In genomic region chr7:82275529-82276204, GRCm38 (mm10) we compare ENCODE assay signal across 12 mouse cellular contexts. TPM values are rescaled to one million over a fixed set of nuclear protein-coding genes. Genes with fewer than 3 reads are reported as not detected.
DNase-seq lines count a peak whose midpoint lies in the region; ATAC-seq and TF ChIP-seq lines count a peak whose summit lies in the region.
"Had no signal": no experiment of that assay in that cellular context is flagged by ENCODE, and none has a peak within 500 bp of the region (broad histone marks: within the 10 kb centered on the region; RNA-seq: fewer than 3 reads in every experiment).

No protein-coding gene starts in this region.

- H3K36me3 ChIP-seq in hindbrain, embryonic 12.5 days, result no peaks in the 10 kb centered on the region
- H3K36me3 ChIP-seq in hindbrain, embryonic 10.5 days, result no peaks in the 10 kb centered on the region
- H3K36me3 ChIP-seq in lung, postnatal 0 days (ENCODE audit: insufficient read depth, low read length), result no peaks in the 10 kb centered on the region
- H3K36me3 ChIP-seq in myocyte (ENCODE audit: control insufficient read depth, insufficient read depth), result no peaks in the 10 kb centered on the region
- H3K36me3 ChIP-seq: neural tube, embryonic 13.5 days had no signal

- intact Hi-C loops in gastrocnemius, postnatal 36 days (cut with DNase I), result no loop called here

- CTCF ChIA-PET in Patski (lab: Charles Lee), result interaction anchor here (1.1 to 2.2 kb wide), 2 partner anchors 10 to 154 kb away, joined by 3 to 18 read pairs; no protein-coding TSS in a partner anchor

- no peak overlapping the region for H3ac ChIP-seq in myocyte (ENCODE audit: control insufficient read depth, insufficient read length)

- 77% methylated on average over 18 of the region's 18 CpGs for WGBS in hindbrain, embryonic 12.5 days
- WGBS in hindbrain, embryonic 10.5 days, result 78% methylated on average over 18 of the region's 18 CpGs
- 60% methylated on average over 18 of the region's 18 CpGs for WGBS in lung, postnatal 0 days

- H3K4me3 ChIP-seq in hindbrain, embryonic 12.5 days, result no peak overlapping the region
- no peak overlapping the region for H3K4me3 ChIP-seq in hindbrain, embryonic 10.5 days
- H3K4me3 ChIP-seq in lung, postnatal 0 days (ENCODE audit: low read depth, low read length), result no peak overlapping the region
- no peak overlapping the region for H3K4me3 ChIP-seq in myocyte
- H3K4me3 ChIP-seq: megakaryocyte, embryonic 14.5 days; neural tube, embryonic 13.5 days had no signal

- H3K27me3 ChIP-seq in hindbrain, embryonic 12.5 days, result no peaks in the 10 kb centered on the region
- no peaks in the 10 kb centered on the region for H3K27me3 ChIP-seq in hindbrain, embryonic 10.5 days (ENCODE audit: insufficient read depth, poor library complexity, severe bottlenecking)
- H3K27me3 ChIP-seq in lung, postnatal 0 days (replicated peaks; ENCODE audit: insufficient read depth, low read length), result no peaks in the 10 kb centered on the region
- H3K27me3 ChIP-seq in Patski (no peaks in the 10 kb centered on the region), myocyte (ENCODE audit: control insufficient read depth, insufficient read depth, insufficient read length) (no peaks in the 10 kb centered on the region)
- H3K27me3 ChIP-seq: neural tube, embryonic 13.5 days had no signal

- TF ChIP-seq EP300 in lung, postnatal 0 days (IDR thresholded peaks at IDR 0.05), result no peak

- POLR2A ChIA-PET in Patski (lab: Charles Lee), result no interaction called here

- DNase-seq in hindbrain, embryonic 10.5 days (ENCODE audit: low spot score), result no peak
- DNase-seq in lung, postnatal 0 days (ENCODE audit: low spot score), result no peak
- DNase-seq in lung, postnatal 25 days (ENCODE audit: low spot score), result no peak
- peak; percentile 50 for DNase-seq in Patski (ENCODE audit: low read depth, low spot score)
- no peak for DNase-seq in gastrocnemius, postnatal 36 days
- no peak for DNase-seq in heart, postnatal 4 days
- DNase-seq: liver; thymus, postnatal 4 days had no signal

- H3K9ac ChIP-seq in hindbrain, embryonic 12.5 days, result no peak overlapping the region
- no peak overlapping the region for H3K9ac ChIP-seq in lung, postnatal 0 days (replicated peaks; ENCODE audit: low read depth)
- H3K9ac ChIP-seq: neural tube, embryonic 13.5 days had no signal

- peak; percentile 45 for TF ChIP-seq CTCF in lung, postnatal 0 days (IDR thresholded peaks at IDR 0.05)
- no peak for TF ChIP-seq CTCF in Patski (IDR thresholded peaks at IDR 0.05)

- no peak overlapping the region for H3K27ac ChIP-seq in hindbrain, embryonic 12.5 days
- H3K27ac ChIP-seq in hindbrain, embryonic 10.5 days, result no peak overlapping the region
- H3K27ac ChIP-seq in lung, postnatal 0 days (ENCODE audit: low read length), result no peak overlapping the region
- H3K27ac ChIP-seq: neural tube, embryonic 13.5 days had no signal

- H3K4me1 ChIP-seq in hindbrain, embryonic 12.5 days, result no peaks in the 10 kb centered on the region
- no peaks in the 10 kb centered on the region for H3K4me1 ChIP-seq in hindbrain, embryonic 10.5 days (replicated peaks)
- no peaks in the 10 kb centered on the region; the same call in 1 of the 2 replicates for H3K4me1 ChIP-seq in lung, postnatal 0 days (ENCODE audit: insufficient read depth, low read depth, low read length)
- H3K4me1 ChIP-seq: megakaryocyte, embryonic 14.5 days; neural tube, embryonic 13.5 days had no signal

- TF ChIP-seq POLR2A in myocyte (IDR thresholded peaks at IDR 0.05; ENCODE audit: insufficient read length, low read depth), result no peak

- 0 out of 2 replicates have a peak, but pooled peaks have one; percentile 16 for ATAC-seq in hindbrain, embryonic 12.5 days (ENCODE audit: low FRiP score)
- ATAC-seq in lung, postnatal 0 days, result peak; percentile 33; the same call in 1 of the 2 replicates
- ATAC-seq in Patski, result peak; percentile 51

- H3K79me2 ChIP-seq in myocyte (ENCODE audit: control insufficient read depth, insufficient read depth), result no peaks in the 10 kb centered on the region

- no peaks in the 10 kb centered on the region for H3K9me3 ChIP-seq in hindbrain, embryonic 12.5 days (replicated peaks)
- no peaks in the 10 kb centered on the region for H3K9me3 ChIP-seq in hindbrain, embryonic 10.5 days
- no peaks in the 10 kb centered on the region for H3K9me3 ChIP-seq in lung, postnatal 0 days (ENCODE audit: low read length)
- H3K9me3 ChIP-seq: megakaryocyte, embryonic 14.5 days; neural tube, embryonic 13.5 days had no signal

- no peak overlapping the region for H3K4me2 ChIP-seq in hindbrain, embryonic 12.5 days (replicated peaks)
- H3K4me2 ChIP-seq in lung, postnatal 0 days (replicated peaks; ENCODE audit: low read depth, low read length), result no peak overlapping the region
- H3K4me2 ChIP-seq in myocyte (ENCODE audit: low read depth), result peak overlapping the region; percentile 12
- H3K4me2 ChIP-seq: neural tube, embryonic 13.5 days had no signal

- in situ Hi-C loops in Patski (cut with MboI; ENCODE audit: low pct_unique_long_range_greater_than_20kb), result no loop called here

TF ChIP-seq in myocyte, 11 proteins besides CTCF, POLR2A, EP300 and RAD21:
- TF ChIP-seq REST (IDR thresholded peaks at IDR 0.05; ENCODE audit: insufficient read depth, insufficient read length) (peak; percentile 11), MYOD1 (IDR thresholded peaks at IDR 0.05; ENCODE audit: control insufficient read depth in 1 of 3, insufficient read length in 2 of 3, low read depth in 2 of 3) (peak in 1 of 3 experiments; percentile 14), TCF12 (IDR thresholded peaks at IDR 0.05; ENCODE audit: insufficient read depth, poor library complexity, severe bottlenecking) (no peak)

RNA-seq across cellular contexts. Expression of gene Adamtsl3, which starts 59.8 kb away (rescaled TPM):
- polyA plus RNA-seq in hindbrain, embryonic 12.5 days (2016; fragmentation: Nextera tagmentation; extraction: Ambion mirVana), result 1.1 and 2.0 TPM in 2 replicates
- 0.46 and 0.55 TPM in 2 replicates for polyA plus RNA-seq in hindbrain, embryonic 10.5 days (2016; fragmentation: Nextera tagmentation; extraction: Ambion mirVana)
- 2.4 and 2.5 TPM in 2 replicates for polyA plus RNA-seq in lung, postnatal 0 days (2015; fragmentation: Nextera tagmentation; extraction: Ambion mirVana)
- polyA plus RNA-seq in Patski (2021) (4.4 TPM), myocyte (2012; fragmentation: generic; extraction: Trizol) (4.4 TPM)
- total RNA-seq in gastrocnemius, postnatal 36 days (2021), result 1 to 10 TPM; 2.3 to 4.5 TPM
- 10 to 100 TPM in 1 of 2 experiments, 1 to 10 TPM in 1; 7.0 to 12.6 TPM for total RNA-seq in heart, postnatal 4 days (2021)
